Comparison of ENCODE assay signal across 8 mouse cellular contexts in the genomic region with DNA sequence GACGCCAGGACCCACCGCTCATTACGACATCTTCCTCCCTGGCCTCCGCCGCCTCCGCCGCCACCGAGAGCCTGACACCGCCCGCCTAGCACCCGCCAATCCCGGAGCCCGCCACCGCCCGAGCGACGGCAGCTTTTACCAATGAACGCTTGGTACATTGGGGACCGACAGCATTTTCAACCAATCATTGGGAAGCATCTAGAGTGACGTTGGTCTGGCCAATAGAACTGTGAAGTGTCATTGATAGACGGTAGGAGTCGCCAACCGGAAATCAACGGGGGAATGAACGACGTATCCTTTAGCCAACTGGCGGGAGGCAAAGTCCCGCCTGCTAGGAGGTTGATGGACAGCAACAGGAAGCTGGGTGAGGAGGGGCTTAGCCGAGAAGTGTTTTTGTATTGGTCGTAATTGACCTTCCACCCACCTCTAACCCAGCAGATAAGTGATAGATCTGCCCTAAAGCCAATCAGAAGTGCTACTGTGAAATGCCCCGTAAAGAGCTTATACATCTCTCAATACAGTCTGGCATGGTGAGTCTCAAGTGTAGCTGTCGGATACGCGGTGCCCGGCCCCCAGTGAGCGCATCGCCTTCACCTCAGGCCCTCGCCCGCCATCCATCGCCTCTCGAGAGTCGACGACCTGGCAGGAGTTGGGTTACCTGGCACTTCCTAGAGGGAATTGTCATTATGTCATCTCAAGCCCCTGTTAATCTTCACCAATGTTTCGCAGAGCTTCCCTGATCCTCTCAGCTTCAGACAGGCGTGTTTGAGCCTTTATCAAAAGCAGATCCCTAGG. TPM values are rescaled to one million over a fixed set of nuclear protein-coding genes. Genes with fewer than 3 reads are reported as not detected.
DNase-seq lines count a peak whose midpoint lies in the region; ATAC-seq and TF ChIP-seq lines count a peak whose summit lies in the region.

No protein-coding gene starts in this region.

- TF ChIP-seq CTCF in kidney, adult 2 months (conservative IDR thresholded peaks at IDR 0.05; ENCODE audit: insufficient read depth, insufficient read length, low read depth, low read length) = no peak
- no peak for TF ChIP-seq CTCF in spleen, adult 2 months (IDR thresholded peaks at IDR 0.05; ENCODE audit: extremely low read depth, insufficient read depth, insufficient read length, insufficient replicate concordance)

- H3K4me2 ChIP-seq in embryonic facial prominence, embryonic 13.5 days = peak overlapping the region; percentile 77
- H3K4me2 ChIP-seq in limb, embryonic 12.5 days = peak overlapping the region; percentile 88
- H3K4me2 ChIP-seq in midbrain, embryonic 15.5 days = peak overlapping the region; percentile 86

- peaks cover 46% of the 10 kb centered on the region for H3K4me1 ChIP-seq in embryonic facial prominence, embryonic 13.5 days
- H3K4me1 ChIP-seq in kidney, adult 2 months (ENCODE audit: control insufficient read depth, insufficient read depth, low read length) = peaks cover 13% of the 10 kb centered on the region; the same call in 1 of the 2 replicates
- peaks cover 22% of the 10 kb centered on the region for H3K4me1 ChIP-seq in limb, embryonic 12.5 days (replicated peaks)
- peaks cover 39% of the 10 kb centered on the region for H3K4me1 ChIP-seq in midbrain, embryonic 15.5 days
- H3K4me1 ChIP-seq in spleen, adult 2 months (ENCODE audit: control insufficient read depth, insufficient read depth, insufficient read length) = no peaks in the 10 kb centered on the region; the same call in 1 of the 2 replicates

- peak; percentile 97 for ATAC-seq in embryonic facial prominence, embryonic 13.5 days (ENCODE audit: insufficient number of reproducible peaks, insufficient read depth, low FRiP score, low TSS enrichment, low read depth)
- peak; percentile 98 for ATAC-seq in limb, embryonic 12.5 days (ENCODE audit: insufficient number of reproducible peaks, insufficient read depth, low FRiP score, low TSS enrichment, low read depth)
- ATAC-seq in midbrain, embryonic 15.5 days (replicated peaks) = peak; percentile 98

- no peaks in the 10 kb centered on the region for H3K9me3 ChIP-seq in embryonic facial prominence, embryonic 13.5 days
- no peaks in the 10 kb centered on the region for H3K9me3 ChIP-seq in limb, embryonic 12.5 days
- no peaks in the 10 kb centered on the region for H3K9me3 ChIP-seq in midbrain, embryonic 15.5 days

- peak overlapping the region; percentile 94 for H3K27ac ChIP-seq in embryonic facial prominence, embryonic 13.5 days
- peak overlapping the region; percentile 90 for H3K27ac ChIP-seq in kidney, adult 2 months (ENCODE audit: insufficient read depth, low read depth, low read length)
- H3K27ac ChIP-seq in limb, embryonic 12.5 days = peak overlapping the region; percentile 94
- peak overlapping the region; percentile 98 for H3K27ac ChIP-seq in midbrain, embryonic 15.5 days
- peak overlapping the region; percentile 98 for H3K27ac ChIP-seq in spleen, adult 2 months (ENCODE audit: insufficient read depth, low read length)

- peak; percentile 69 for TF ChIP-seq POLR2A in kidney, adult 2 months (IDR thresholded peaks at IDR 0.05; ENCODE audit: low read depth, low read length)
- peak; percentile 84; the same call in 1 of the 2 replicates for TF ChIP-seq POLR2A in spleen, adult 2 months (IDR thresholded peaks at IDR 0.05; ENCODE audit: low read depth, low read length)

- under 1% methylated on average over 45 of the region's 45 CpGs for WGBS in embryonic facial prominence, embryonic 13.5 days
- under 1% methylated on average over 45 of the region's 45 CpGs for WGBS in kidney, adult 2 months
- WGBS in limb, embryonic 12.5 days = under 1% methylated on average over 45 of the region's 45 CpGs
- WGBS in midbrain, embryonic 15.5 days = under 1% methylated on average over 45 of the region's 45 CpGs
- 1% methylated on average over 43 of the region's 45 CpGs for WGBS in spleen, adult 2 months

- DNase-seq in 3T3-L1 (ENCODE audit: low read depth, low spot score) = peak; percentile 100
- DNase-seq in adrenal gland, postnatal 36 days = peak; percentile 97 to 98
- peak; percentile 100 for DNase-seq in heart, adult 18-20 months
- DNase-seq in kidney, adult 2 months = peak; percentile 100
- peak; percentile 96 to 100 for DNase-seq in spleen, adult 2 months (ENCODE audit: low read depth in 1 of 2, low spot score in 2 of 2)

- no peaks in the 10 kb centered on the region for H3K27me3 ChIP-seq in embryonic facial prominence, embryonic 13.5 days
- H3K27me3 ChIP-seq in kidney, adult 2 months (replicated peaks; ENCODE audit: control insufficient read depth, insufficient read depth, low read length) = no peaks in the 10 kb centered on the region
- no peaks in the 10 kb centered on the region for H3K27me3 ChIP-seq in limb, embryonic 12.5 days
- no peaks in the 10 kb centered on the region for H3K27me3 ChIP-seq in midbrain, embryonic 15.5 days (replicated peaks)
- H3K27me3 ChIP-seq in spleen, adult 2 months (ENCODE audit: control insufficient read depth, insufficient read depth, low read length) = no peaks in the 10 kb centered on the region

- H3K4me3 ChIP-seq in embryonic facial prominence, embryonic 13.5 days = peak overlapping the region; percentile 88
- peak overlapping the region; percentile 85 for H3K4me3 ChIP-seq in kidney, adult 2 months (ENCODE audit: insufficient read depth, low read depth, low read length)
- H3K4me3 ChIP-seq in limb, embryonic 12.5 days (replicated peaks) = peak overlapping the region; percentile 92
- H3K4me3 ChIP-seq in midbrain, embryonic 15.5 days = peak overlapping the region; percentile 91
- H3K4me3 ChIP-seq in spleen, adult 2 months (ENCODE audit: extremely low read depth, insufficient read depth, insufficient read length) = peak overlapping the region; percentile 97

- H3K9ac ChIP-seq in embryonic facial prominence, embryonic 13.5 days = peak overlapping the region; percentile 96
- peak overlapping the region; percentile 89 for H3K9ac ChIP-seq in limb, embryonic 12.5 days (replicated peaks)
- peak overlapping the region; percentile 91 for H3K9ac ChIP-seq in midbrain, embryonic 15.5 days

- H3K36me3 ChIP-seq in embryonic facial prominence, embryonic 13.5 days = no peaks in the 10 kb centered on the region
- H3K36me3 ChIP-seq in kidney, adult 2 months (ENCODE audit: control insufficient read depth, insufficient read depth, low read length) = no peaks in the 10 kb centered on the region
- H3K36me3 ChIP-seq in limb, embryonic 12.5 days = peaks cover 4% of the 10 kb centered on the region; the same call in 1 of the 2 replicates
- no peaks in the 10 kb centered on the region for H3K36me3 ChIP-seq in midbrain, embryonic 15.5 days (replicated peaks)
- 0 out of 2 replicates have a peak, but pooled peaks cover 1% of the 10 kb centered on the region for H3K36me3 ChIP-seq in spleen, adult 2 months (ENCODE audit: control insufficient read depth, insufficient read depth, low read length)

RNA-seq across cellular contexts. Expression of gene Sp2, which starts 5.0 kb away (rescaled TPM):
- 10 to 100 TPM; 14.5 to 16.6 TPM for total RNA-seq in adrenal gland, postnatal 36 days (2021)
- 15.9 and 18.0 TPM in 2 replicates for polyA plus RNA-seq in embryonic facial prominence, embryonic 13.5 days (2015; fragmentation: Nextera tagmentation; extraction: Ambion mirVana)
- total RNA-seq in heart, adult 18-20 months (2021) = 10 to 100 TPM in 1 of 2 experiments, 1 to 10 TPM in 1; 7.4 to 10.3 TPM
- polyA plus RNA-seq in kidney, adult 2 months (2012; rRNA removed) = 11.9 and 13.3 TPM in 2 replicates
- polyA plus RNA-seq in limb, embryonic 12.5 days (2016; fragmentation: Nextera tagmentation; extraction: Ambion mirVana) = 13.7 and 17.8 TPM in 2 replicates
- polyA plus RNA-seq in midbrain, embryonic 15.5 days (2015; fragmentation: Nextera tagmentation; extraction: Ambion mirVana) = 16.2 and 17.3 TPM in 2 replicates
- 23.9 and 29.1 TPM in 2 replicates for polyA plus RNA-seq in spleen, adult 2 months (2012; rRNA removed)

RNA-seq across cellular contexts. Expression of gene Pnpo, which starts 34.0 kb away (rescaled TPM):
- total RNA-seq in adrenal gland, postnatal 36 days (2021) = 10 to 100 TPM; 29.6 to 34.2 TPM
- 19.9 and 27.9 TPM in 2 replicates for polyA plus RNA-seq in embryonic facial prominence, embryonic 13.5 days (2015; fragmentation: Nextera tagmentation; extraction: Ambion mirVana)
- total RNA-seq in heart, adult 18-20 months (2021) = 10 to 100 TPM; 16.7 to 17.4 TPM
- polyA plus RNA-seq in kidney, adult 2 months (2012; rRNA removed) = 73.0 and 77.1 TPM in 2 replicates
- polyA plus RNA-seq in limb, embryonic 12.5 days (2016; fragmentation: Nextera tagmentation; extraction: Ambion mirVana) = 18.4 and 19.7 TPM in 2 replicates
- polyA plus RNA-seq in midbrain, embryonic 15.5 days (2015; fragmentation: Nextera tagmentation; extraction: Ambion mirVana) = 28.7 and 29.7 TPM in 2 replicates
- polyA plus RNA-seq in spleen, adult 2 months (2012; rRNA removed) = 33.2 and 57.0 TPM in 2 replicates

RNA-seq across cellular contexts. Expression of gene Sp6, which starts 35.4 kb away (rescaled TPM):
- under 1 TPM; 0.16 to 0.23 TPM for total RNA-seq in adrenal gland, postnatal 36 days (2021)
- 2.1 and 3.3 TPM in 2 replicates for polyA plus RNA-seq in embryonic facial prominence, embryonic 13.5 days (2015; fragmentation: Nextera tagmentation; extraction: Ambion mirVana)
- under 1 TPM in 1 of 2 experiments, not detected in 1; 0.21 TPM for total RNA-seq in heart, adult 18-20 months (2021)
- 0.91 and 0.95 TPM in 2 replicates for polyA plus RNA-seq in kidney, adult 2 months (2012; rRNA removed)
- polyA plus RNA-seq in limb, embryonic 12.5 days (2016; fragmentation: Nextera tagmentation; extraction: Ambion mirVana) = 6.5 and 7.7 TPM in 2 replicates
- polyA plus RNA-seq in midbrain, embryonic 15.5 days (2015; fragmentation: Nextera tagmentation; extraction: Ambion mirVana) = 0.37 TPM in 1 of 2 replicates, not detected in the other
- polyA plus RNA-seq in spleen, adult 2 months (2012; rRNA removed) = 0.57 and 0.82 TPM in 2 replicates

RNA-seq across cellular contexts. Expression of gene Prr15l, which starts 49.9 kb away (rescaled TPM):
- total RNA-seq in adrenal gland, postnatal 36 days (2021) = under 1 TPM; 0.16 to 0.66 TPM
- 2.4 and 3.4 TPM in 2 replicates for polyA plus RNA-seq in embryonic facial prominence, embryonic 13.5 days (2015; fragmentation: Nextera tagmentation; extraction: Ambion mirVana)
- total RNA-seq in heart, adult 18-20 months (2021) = 1 to 10 TPM in 1 of 2 experiments, under 1 TPM in 1; 0.79 to 2.2 TPM
- polyA plus RNA-seq in kidney, adult 2 months (2012; rRNA removed) = 114 and 119 TPM in 2 replicates
- polyA plus RNA-seq in limb, embryonic 12.5 days (2016; fragmentation: Nextera tagmentation; extraction: Ambion mirVana) = 0.84 and 1.1 TPM in 2 replicates
- polyA plus RNA-seq in midbrain, embryonic 15.5 days (2015; fragmentation: Nextera tagmentation; extraction: Ambion mirVana) = 0.17 and 0.30 TPM in 2 replicates
- 1.8 and 2.2 TPM in 2 replicates for polyA plus RNA-seq in spleen, adult 2 months (2012; rRNA removed)

RNA-seq across cellular contexts. Expression of gene Scrn2, which starts 51.9 kb away (rescaled TPM):
- total RNA-seq in adrenal gland, postnatal 36 days (2021) = 10 to 100 TPM; 15.7 to 18.8 TPM
- polyA plus RNA-seq in embryonic facial prominence, embryonic 13.5 days (2015; fragmentation: Nextera tagmentation; extraction: Ambion mirVana) = 25.0 and 30.6 TPM in 2 replicates
- total RNA-seq in heart, adult 18-20 months (2021) = 10 to 100 TPM; 15.4 TPM
- polyA plus RNA-seq in kidney, adult 2 months (2012; rRNA removed) = 104 and 112 TPM in 2 replicates
- polyA plus RNA-seq in limb, embryonic 12.5 days (2016; fragmentation: Nextera tagmentation; extraction: Ambion mirVana) = 32.4 and 35.1 TPM in 2 replicates
- 15.0 and 16.4 TPM in 2 replicates for polyA plus RNA-seq in midbrain, embryonic 15.5 days (2015; fragmentation: Nextera tagmentation; extraction: Ambion mirVana)
- 10.0 and 12.3 TPM in 2 replicates for polyA plus RNA-seq in spleen, adult 2 months (2012; rRNA removed)

Comparison
In these comparisons a context has a peak if more than half of its experiments do, and no peak if none do; other contexts are left out.
1. Peak in every context shown above with its lines: DNase-seq, ATAC-seq, H3K4me3 ChIP-seq and H3K27ac ChIP-seq.